Mouse (Mus musculus) kidney, embryonic 14.5 days (tissue): Measurements from ENCODE around the gene Strip1. TPM values are rescaled to one million over a fixed set of nuclear protein-coding genes. Genes with fewer than 3 reads are reported as not detected.
"Not testable (repeated sequence)": the region's sequence is repeated elsewhere in the genome, so short reads cannot be mapped to it uniquely, and the experiment has no call there.

Experiments
- ATAC-seq: fragments of 200-750 bp; cut with Nextera tagmentation; 2 replicates; pipeline ENCODE4 v1.8.0; 2017; ENCODE audit warnings: moderate number of reproducible peaks, mild to moderate bottlenecking, moderate TSS enrichment, moderate library complexity; ENCODE audit not compliant: low FRiP score, low TSS enrichment
- H3K27ac ChIP-seq: fragments of 300-500 bp; sonication (generic); 2 replicates; pipeline ENCODE4 v1.5.1; 2014; ENCODE audit warnings: low read depth, mild to moderate bottlenecking, low read length, moderate library complexity, mixed read lengths
- H3K27me3 ChIP-seq: fragments of 300-500 bp; sonication (generic); 2 replicates; pipeline ENCODE4 v1.6.1; 2014; ENCODE audit warnings: mild to moderate bottlenecking, low read length; ENCODE audit not compliant: control insufficient read depth, insufficient read depth
- H3K36me3 ChIP-seq: fragments of 300-500 bp; sonication (generic); 2 replicates; pipeline ENCODE4 v1.6.1; 2014; ENCODE audit warnings: low read length, mixed read lengths; ENCODE audit not compliant: control insufficient read depth, insufficient read depth
- H3K4me1 ChIP-seq: fragments of 300-500 bp; sonication (generic); 2 replicates; pipeline ENCODE4 v1.6.1; 2014; ENCODE audit warnings: low read length, mixed read lengths; ENCODE audit not compliant: control insufficient read depth, insufficient read depth
- H3K4me2 ChIP-seq: fragments of 300-500 bp; sonication (generic); replicated peaks from 2 replicates; pipeline ENCODE4 v1.6.1; 2014; ENCODE audit warnings: low read depth, mild to moderate bottlenecking, low read length
- H3K4me3 ChIP-seq: fragments of 300-500 bp; sonication (generic); 2 replicates; pipeline ENCODE4 v1.5.1; 2014; ENCODE audit warnings: mild to moderate bottlenecking, low read length
- H3K9ac ChIP-seq: fragments of 300-500 bp; sonication (generic); 2 replicates; pipeline ENCODE4 v1.6.1; 2014; ENCODE audit warnings: low read depth, mild to moderate bottlenecking, low read length, moderate library complexity
- H3K9me3 ChIP-seq: fragments of 300-500 bp; sonication (generic); 2 replicates; pipeline ENCODE4 v1.6.1; 2016; ENCODE audit warnings: low read length; ENCODE audit not compliant: control insufficient read depth
- WGBS: fragments of 180-500 bp; shearing (Covaris S2); extraction: QIAGEN DNeasy Blood & Tissue Kit; methylation state at CpG from one replicate; pipeline ENCODE4 v1.1.7; 2014; 5-methylcytosine and 5-hydroxymethylcytosine counted together
- polyA plus RNA-seq: library from polyadenylated mRNA; unstranded; fragments of >200 nt; fragmentation: Nextera tagmentation; extraction: Ambion mirVana; gene quantifications from 2 replicates; pipeline ENCODE4 v1.2.1, GENCODE M21; 2014

Gene Strip1
- polyA plus RNA-seq, 1 experiment from 2014 or later: 55.0 TPM

DNA sequence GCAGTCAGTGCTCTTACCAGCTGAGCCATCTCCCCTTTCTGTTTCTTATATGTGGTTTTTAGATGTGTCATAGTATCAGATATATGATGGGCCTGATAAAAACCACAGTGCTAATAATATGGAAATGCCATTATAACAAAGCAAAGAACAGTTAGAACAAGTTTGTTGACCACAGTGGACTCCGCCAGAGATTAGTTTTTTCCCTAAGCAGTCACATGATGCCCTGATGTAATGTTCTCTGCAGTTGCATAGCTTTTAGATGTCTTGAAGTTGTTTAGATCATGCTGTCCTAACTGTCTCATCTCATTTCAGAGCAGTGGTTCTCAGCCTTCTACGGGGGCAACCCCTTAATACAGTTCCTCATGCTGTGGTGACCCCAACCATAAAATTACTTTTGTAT is 24.7 kb upstream of the Strip1 start:
- Histone ChIP-seq H3K27me3 (no peaks in the 10 kb centered on the region), H3K4me2 (no peak overlapping the region), H3K4me1 (no peaks in the 10 kb centered on the region), H3K27ac (no peak overlapping the region), H3K36me3 (peaks cover 22% of the 10 kb centered on the region), H3K9ac (no peak overlapping the region), H3K4me3 (no peak overlapping the region), H3K9me3 (no peaks in the 10 kb centered on the region)
- no peak for ATAC-seq
- 93% methylated on average over 2 of the region's 2 CpGs for WGBS

DNA sequence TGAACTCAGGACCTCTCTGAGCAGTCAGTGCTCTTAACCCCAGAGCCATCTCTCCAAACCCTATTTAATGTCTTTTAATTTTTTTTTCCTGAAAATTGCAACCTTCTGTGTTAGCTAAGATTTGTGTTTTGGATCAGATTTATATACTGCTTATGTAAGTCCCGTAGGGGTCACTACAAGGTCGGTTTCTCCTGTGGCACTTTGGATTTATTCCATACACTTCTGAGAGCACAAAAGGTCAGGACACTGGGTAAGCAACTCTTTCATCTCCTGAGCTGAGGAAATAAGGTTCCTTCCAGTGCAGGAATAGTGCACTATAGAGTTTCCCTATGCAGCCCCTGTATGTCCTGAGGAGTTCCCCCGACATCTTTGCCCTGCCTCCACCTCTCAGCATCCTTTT is 24.0 kb upstream of the Strip1 start:
- Histone ChIP-seq H3K9ac (no peak overlapping the region), H3K27me3 (no peaks in the 10 kb centered on the region), H3K4me1 (no peaks in the 10 kb centered on the region), H3K4me3 (no peak overlapping the region), H3K36me3 (peaks cover 15% of the 10 kb centered on the region), H3K9me3 (no peaks in the 10 kb centered on the region), H3K27ac (no peak overlapping the region), H3K4me2 (no peak overlapping the region)
- no peak for ATAC-seq
- 33% methylated on average over 3 of the region's 3 CpGs for WGBS

DNA sequence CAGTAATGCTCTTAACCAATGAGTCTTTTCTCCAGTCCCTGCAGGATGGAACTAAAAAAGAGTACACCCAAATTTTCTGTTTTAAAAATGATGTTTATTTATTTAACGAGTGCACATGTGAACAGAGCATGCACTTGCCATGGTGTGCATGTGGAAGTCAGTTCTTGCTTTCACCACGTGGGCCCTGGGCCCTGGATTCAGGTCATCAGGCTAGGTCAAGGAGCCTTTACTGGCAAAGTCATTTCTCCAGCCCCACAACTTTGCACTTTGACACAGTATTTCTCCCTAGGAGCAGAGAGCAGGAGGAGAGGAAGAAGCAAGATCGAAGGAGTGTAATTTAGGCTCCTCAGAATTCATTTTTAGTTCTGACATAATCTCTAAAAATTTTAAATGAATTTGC is 23.4 kb upstream of the Strip1 start:
- Histone ChIP-seq H3K36me3 (peaks cover 9% of the 10 kb centered on the region), H3K27me3 (no peaks in the 10 kb centered on the region), H3K9me3 (no peaks in the 10 kb centered on the region), H3K27ac (no peak overlapping the region), H3K4me3 (no peak overlapping the region), H3K4me2 (no peak overlapping the region), H3K4me1 (no peaks in the 10 kb centered on the region), H3K9ac (no peak overlapping the region)
- 71% methylated on average over 3 of the region's 3 CpGs for WGBS
- ATAC-seq: no peak

DNA sequence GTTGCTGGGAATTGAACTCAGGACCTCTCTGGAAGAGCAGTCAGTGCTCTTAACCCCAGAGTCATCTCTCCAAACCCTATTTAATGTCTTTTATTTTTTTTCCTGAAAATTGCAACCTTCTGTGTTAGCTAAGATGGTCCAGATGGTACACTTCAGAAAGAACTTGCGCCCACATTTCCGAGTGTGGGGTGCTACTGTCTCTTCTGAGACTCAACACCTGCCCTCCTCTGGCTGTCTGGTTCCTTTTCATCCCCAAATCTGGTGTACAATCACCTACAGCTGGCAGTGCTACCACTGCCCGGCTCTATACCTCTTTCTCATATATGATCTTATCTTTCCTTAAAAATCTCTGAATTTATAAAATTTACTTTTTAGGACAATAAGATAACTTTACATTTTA is 21.5 kb upstream of the Strip1 start:
- Histone ChIP-seq H3K9me3 (no peaks in the 10 kb centered on the region), H3K4me2 (no peak overlapping the region), H3K9ac (no peak overlapping the region), H3K27ac (no peak overlapping the region), H3K36me3 (no peaks in the 10 kb centered on the region), H3K4me3 (no peak overlapping the region), H3K27me3 (no peaks in the 10 kb centered on the region), H3K4me1 (no peaks in the 10 kb centered on the region)
- WGBS: 94% methylated on average over 3 of the region's 3 CpGs
- no peak for ATAC-seq

DNA sequence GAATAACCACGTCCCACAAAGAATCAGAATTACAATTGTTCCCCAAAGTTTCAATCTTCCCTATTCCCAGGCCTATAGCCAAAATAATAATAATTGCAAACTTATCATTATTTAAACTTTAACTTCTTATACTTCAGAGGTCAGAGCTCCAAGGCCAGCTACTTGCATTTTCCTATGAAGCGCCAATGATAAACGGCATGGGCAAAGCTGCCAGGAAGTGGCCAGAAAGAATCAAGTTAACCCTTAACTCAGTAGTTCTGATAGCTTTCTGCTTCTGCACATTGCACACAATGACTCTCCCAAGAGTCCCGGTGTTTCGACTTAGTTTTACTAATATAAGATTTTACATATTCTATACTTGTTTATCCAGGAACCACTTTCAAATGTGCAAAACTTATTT is 18.8 kb upstream of the Strip1 start:
- ATAC-seq: not testable (repeated sequence)

DNA sequence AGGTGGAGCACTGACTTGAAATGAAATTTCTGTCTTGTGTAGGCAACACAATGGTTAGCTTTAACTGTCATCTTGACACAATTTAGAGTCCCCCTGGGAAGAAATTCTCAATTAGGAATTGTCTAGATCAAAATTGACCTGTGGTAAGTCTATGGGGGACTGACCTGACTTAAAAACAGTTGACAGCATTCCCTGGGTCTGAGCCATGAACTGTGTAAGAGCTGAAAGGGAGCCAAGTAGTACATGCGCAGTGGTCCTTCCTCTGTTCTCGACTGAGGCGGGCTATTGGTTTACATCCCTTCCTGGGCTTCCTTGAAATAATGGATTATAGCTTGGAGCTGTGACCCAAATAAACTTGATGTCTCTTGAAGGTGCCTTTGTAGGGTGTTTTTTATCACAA is 15.5 kb upstream of the Strip1 start:
- ATAC-seq: no peak
- no peaks in the 10 kb centered on the region for H3K4me1 ChIP-seq
- H3K36me3 ChIP-seq: no peaks in the 10 kb centered on the region
- no peak overlapping the region for H3K9ac ChIP-seq
- no peak overlapping the region for H3K27ac ChIP-seq
- H3K9me3 ChIP-seq: no peaks in the 10 kb centered on the region
- H3K4me2 ChIP-seq: no peak overlapping the region
- H3K27me3 ChIP-seq: no peaks in the 10 kb centered on the region
- WGBS: 85% methylated on average over 3 of the region's 3 CpGs
- H3K4me3 ChIP-seq: no peak overlapping the region

More for the DNA sequence above, 18.8 kb upstream of the Strip1 start:
- not testable (repeated sequence) for H3K4me3 ChIP-seq, H3K4me2 ChIP-seq, H3K9me3 ChIP-seq, H3K9ac ChIP-seq, H3K4me1 ChIP-seq, H3K36me3 ChIP-seq, H3K27me3 ChIP-seq, H3K27ac ChIP-seq
- 55% methylated on average over 5 of the region's 5 CpGs for WGBS

DNA sequence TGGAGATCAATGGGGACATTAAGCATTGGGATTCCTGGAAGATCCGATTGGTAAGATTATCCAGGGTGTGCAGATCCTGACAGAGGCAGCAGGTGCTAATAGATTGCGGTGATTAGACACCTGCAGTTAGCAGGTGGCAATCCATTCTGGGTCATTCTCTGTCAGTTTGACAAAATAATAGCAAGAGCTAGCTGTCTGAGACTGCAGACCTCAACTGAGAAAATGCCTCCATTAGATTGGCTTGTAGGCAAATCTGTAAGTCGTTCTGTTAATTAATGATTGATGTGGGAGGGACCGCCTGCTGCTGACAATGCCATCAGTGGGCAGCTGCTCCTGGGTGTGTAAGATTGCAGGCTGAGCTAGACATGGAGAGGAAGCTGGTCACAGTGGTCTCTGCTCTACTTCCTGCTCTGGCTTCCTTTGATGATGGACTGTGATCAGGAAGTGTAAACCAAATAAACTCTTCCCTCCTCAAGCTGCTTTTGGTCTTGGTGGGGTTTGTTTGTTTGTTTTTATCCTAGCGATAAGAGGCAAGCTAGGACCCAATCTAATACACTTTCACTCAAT is 6.2 kb upstream of the Strip1 start:
- Histone ChIP-seq H3K4me1 (no peaks in the 10 kb centered on the region), H3K9me3 (no peaks in the 10 kb centered on the region), H3K27me3 (no peaks in the 10 kb centered on the region), H3K36me3 (no peaks in the 10 kb centered on the region), H3K4me2 (no peak overlapping the region), H3K27ac (no peak overlapping the region), H3K4me3 (no peak overlapping the region), H3K9ac (no peak overlapping the region)
- no peak for ATAC-seq
- WGBS: 65% methylated on average over 5 of the region's 5 CpGs

DNA sequence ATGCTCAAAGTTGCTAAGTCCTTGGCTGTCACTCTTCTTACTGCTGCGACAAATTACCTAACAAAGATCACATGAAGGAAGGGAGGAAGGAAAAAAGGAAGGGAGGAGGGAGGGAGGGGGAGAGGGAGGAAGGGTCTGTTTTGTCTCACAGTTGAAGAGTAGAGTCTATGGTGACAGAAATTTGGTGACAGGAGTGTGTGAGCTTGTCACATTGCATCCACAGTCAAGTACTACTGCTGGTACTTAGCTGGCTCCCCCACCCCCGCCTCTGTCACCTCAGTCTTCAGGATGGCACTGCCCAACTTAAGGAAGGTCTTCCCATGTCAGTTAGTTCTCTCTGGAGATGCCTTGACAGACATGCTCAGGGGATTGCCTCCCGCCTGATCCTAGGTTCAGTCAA is 4.7 kb upstream of the Strip1 start:
- H3K9ac ChIP-seq: no peak overlapping the region
- no peak overlapping the region for H3K4me3 ChIP-seq
- H3K4me1 ChIP-seq: no peaks in the 10 kb centered on the region
- no peaks in the 10 kb centered on the region for H3K9me3 ChIP-seq
- WGBS: 86% methylated on average over 3 of the region's 3 CpGs
- H3K27me3 ChIP-seq: no peaks in the 10 kb centered on the region
- no peak overlapping the region for H3K4me2 ChIP-seq
- H3K36me3 ChIP-seq: no peaks in the 10 kb centered on the region
- ATAC-seq: no peak
- no peak overlapping the region for H3K27ac ChIP-seq

DNA sequence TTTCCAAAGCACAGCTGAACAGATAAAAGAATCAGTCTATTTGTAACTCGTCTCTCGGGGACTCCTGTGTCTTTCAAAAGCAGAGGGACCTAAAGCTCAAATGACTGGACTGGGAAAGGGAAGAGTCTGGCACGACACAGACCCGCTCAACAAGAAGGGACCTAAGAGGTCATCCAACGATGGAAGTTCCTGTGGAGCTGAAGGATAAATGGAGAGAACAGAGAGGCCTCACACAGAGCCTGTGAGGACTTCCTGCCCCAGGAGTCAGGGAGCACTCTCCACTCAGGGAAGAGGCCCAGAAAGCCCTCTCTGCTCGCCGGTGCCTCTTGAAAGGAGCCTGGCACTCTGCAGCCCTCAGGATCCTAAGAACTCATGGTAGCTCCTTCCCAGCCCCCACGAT is 4.3 kb upstream of the Strip1 start:
- Histone ChIP-seq H3K27me3 (no peaks in the 10 kb centered on the region), H3K4me3 (no peak overlapping the region), H3K27ac (no peak overlapping the region), H3K9me3 (no peaks in the 10 kb centered on the region), H3K4me2 (no peak overlapping the region), H3K4me1 (no peaks in the 10 kb centered on the region), H3K36me3 (no peaks in the 10 kb centered on the region), H3K9ac (no peak overlapping the region)
- 65% methylated on average over 8 of the region's 8 CpGs for WGBS
- no peak for ATAC-seq
